ENCODE assay signal across 20 mouse cellular contexts in genomic region chr2:118755407-118755806, GRCm38 (mm10). TPM values are rescaled to one million over a fixed set of nuclear protein-coding genes. Genes with fewer than 3 reads are reported as not detected.
"Had no signal": no experiment of that assay in that cellular context is flagged by ENCODE, and none has a peak within 500 bp of the region (broad histone marks: within the 10 kb centered on the region; RNA-seq: fewer than 3 reads in every experiment).

No protein-coding gene starts in this region.

- H3K4me3 ChIP-seq: kidney, embryonic 15.5 days; liver, embryonic 15.5 days; lung, embryonic 15.5 days; midbrain, embryonic 13.5 days had no signal

- H3K9ac ChIP-seq: kidney, embryonic 15.5 days; liver, embryonic 15.5 days; lung, embryonic 15.5 days; midbrain, embryonic 13.5 days had no signal

- ATAC-seq: midbrain, embryonic 13.5 days had no signal

- H3K9me3 ChIP-seq: kidney, embryonic 15.5 days; liver, embryonic 15.5 days; lung, embryonic 15.5 days; midbrain, embryonic 13.5 days had no signal

- H3K27me3 ChIP-seq: lung, embryonic 15.5 days had no signal

- H3K27ac ChIP-seq: kidney, embryonic 15.5 days; liver, embryonic 15.5 days; lung, embryonic 15.5 days; midbrain, embryonic 13.5 days had no signal

- H3K4me2 ChIP-seq: kidney, embryonic 15.5 days; liver, embryonic 15.5 days; lung, embryonic 15.5 days; midbrain, embryonic 13.5 days had no signal

- DNase-seq: kidney, adult 8-10 months; kidney, postnatal 10 days; kidney, postnatal 36 days; lung, adult 18-20 months; thymus, adult 18-20 months had no signal

- H3K36me3 ChIP-seq: liver, embryonic 15.5 days; lung, embryonic 15.5 days; midbrain, embryonic 13.5 days had no signal

RNA-seq across cellular contexts. Expression of gene Phgr1, which starts 17.2 kb away (rescaled TPM):
- total RNA-seq: layer of hippocampus, postnatal 14 days; left cerebral cortex, adult 18-20 months; left cerebral cortex, postnatal 10 days; left cerebral cortex, postnatal 36 days; liver, adult 2 months; midbrain, postnatal 0 days had no signal
- polyA plus RNA-seq: kidney, embryonic 15.5 days; limb, embryonic 11.5 days; limb, embryonic 14.5 days; liver, embryonic 15.5 days; lung, embryonic 15.5 days; midbrain, embryonic 13.5 days; midbrain, postnatal 0 days; neural tube, embryonic 11.5 days; neural tube, embryonic 14.5 days; urinary bladder, adult 2 months had no signal
